Mouse (Mus musculus) G1E (cell line): ENCODE results near the gene Tmem39b. TPM values are rescaled to one million over a fixed set of nuclear protein-coding genes. Genes with fewer than 3 reads are reported as not detected.

Experiments used
- ATAC-seq: 2 replicates; pipeline ENCODE4 v1.8.0; 2016; ENCODE audit warnings: mild to moderate bottlenecking; ENCODE audit not compliant: insufficient number of reproducible peaks, poor library complexity, low FRiP score, severe bottlenecking; ENCODE audit errors: extremely low read depth
- DNase-seq: peaks from one replicate; pipeline ENCODE4 v3.0.0; 2012; ENCODE audit warnings: low spot score
- H3K27me3 ChIP-seq: 2 replicates; pipeline ENCODE4 v1.6.1; 2012; ENCODE audit warnings: mild to moderate bottlenecking, low read length, inconsistent platforms; ENCODE audit not compliant: insufficient read depth
- H3K36me3 ChIP-seq: replicated peaks from 2 replicates; pipeline ENCODE3; 2012; ENCODE audit warnings: mild to moderate bottlenecking, inconsistent platforms
- H3K4me1 ChIP-seq: 2 replicates; pipeline ENCODE4 v1.6.1; 2012; ENCODE audit warnings: low read depth, low read length, inconsistent platforms, mixed read lengths; ENCODE audit not compliant: insufficient read depth
- H3K4me3 ChIP-seq: 2 replicates; pipeline ENCODE4 v1.5.1; 2012; ENCODE audit warnings: low read depth, mild to moderate bottlenecking, inconsistent platforms, low read length, moderate library complexity, mixed read lengths
- H3K9me3 ChIP-seq: replicated peaks from 2 replicates; pipeline ENCODE4 v1.6.1; 2012; ENCODE audit warnings: inconsistent platforms
- CTCF ChIP-seq: IDR thresholded peaks from 2 replicates; pipeline ENCODE4 v1.5.1; 2012; ENCODE audit warnings: low read depth, low read length, inconsistent platforms, mixed read lengths
- GATA1 ChIP-seq: IDR thresholded peaks from 2 replicates; pipeline ENCODE4 v1.6.1; 2012; ENCODE audit warnings: borderline replicate concordance, low read length, inconsistent platforms, mixed read lengths
- GATA2 ChIP-seq: IDR thresholded peaks from 2 replicates; pipeline ENCODE4 v1.6.1; 2012; ENCODE audit warnings: low read depth, low read length, inconsistent platforms, borderline replicate concordance
- POLR2AphosphoS5 ChIP-seq: IDR thresholded peaks from 2 replicates; pipeline ENCODE4 v1.6.1; 2012; ENCODE audit warnings: low read depth, low read length, inconsistent platforms; ENCODE audit not compliant: insufficient replicate concordance
- TAL1 ChIP-seq: conservative IDR thresholded peaks from 2 replicates; pipeline ENCODE4 v1.6.1; 2012; ENCODE audit warnings: low read depth, low read length, inconsistent platforms, mixed read lengths
- polyA plus RNA-seq: library from polyadenylated mRNA; stranded (reverse); fragments of >175 nt; gene quantifications from 2 replicates; pipeline ENCODE4 v1.2.3, GENCODE M21; 2012
- total RNA-seq, 2 experiments: library from RNA; stranded (forward) in 1 of 2; stranded (reverse) in 1 of 2; fragments of 200-1000 nt in 1 of 2; fragments of >200 nt in 1 of 2; fragmentation: Nextera tagmentation in 1 of 2; gene quantifications; 2 replicates each; pipeline ENCODE4 v1.2.3; 2014 to 2017

The Tmem39b gene
- total and polyA plus RNA-seq, 3 experiments: 3.9 to 34.3 (median 18.3) TPM

DNA sequence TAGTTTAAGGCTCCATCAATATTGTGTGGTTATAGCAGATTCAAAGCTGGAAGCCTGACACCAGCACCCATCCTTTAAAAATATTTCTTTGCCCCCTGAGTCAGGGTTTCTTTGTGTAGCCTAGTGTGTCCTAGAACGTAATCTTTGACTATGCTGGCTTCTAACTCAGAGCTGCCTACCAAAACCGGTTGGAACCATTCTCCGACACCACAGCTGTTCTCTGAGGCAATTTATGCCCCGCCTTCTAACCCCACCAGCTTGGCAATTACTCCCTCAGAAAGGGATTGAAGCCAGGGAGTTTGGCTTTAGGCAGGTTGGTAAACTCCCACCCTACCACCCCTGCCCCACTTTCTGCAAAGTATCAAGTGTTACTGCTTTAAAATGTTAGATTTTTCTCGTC lies 54.9 kb downstream of the Tmem39b start:
- DNase-seq: no peak
- H3K4me3 ChIP-seq: peak overlapping the region; percentile 82; the same call in 1 of the 2 replicates
- H3K4me1 ChIP-seq: peaks cover 46% of the 10 kb centered on the region
- ATAC-seq: no peak
- no peaks in the 10 kb centered on the region for H3K27me3 ChIP-seq
- no peaks in the 10 kb centered on the region for H3K9me3 ChIP-seq
- H3K36me3 ChIP-seq: peaks cover 71% of the 10 kb centered on the region
- TF ChIP-seq TAL1: no peak

DNA sequence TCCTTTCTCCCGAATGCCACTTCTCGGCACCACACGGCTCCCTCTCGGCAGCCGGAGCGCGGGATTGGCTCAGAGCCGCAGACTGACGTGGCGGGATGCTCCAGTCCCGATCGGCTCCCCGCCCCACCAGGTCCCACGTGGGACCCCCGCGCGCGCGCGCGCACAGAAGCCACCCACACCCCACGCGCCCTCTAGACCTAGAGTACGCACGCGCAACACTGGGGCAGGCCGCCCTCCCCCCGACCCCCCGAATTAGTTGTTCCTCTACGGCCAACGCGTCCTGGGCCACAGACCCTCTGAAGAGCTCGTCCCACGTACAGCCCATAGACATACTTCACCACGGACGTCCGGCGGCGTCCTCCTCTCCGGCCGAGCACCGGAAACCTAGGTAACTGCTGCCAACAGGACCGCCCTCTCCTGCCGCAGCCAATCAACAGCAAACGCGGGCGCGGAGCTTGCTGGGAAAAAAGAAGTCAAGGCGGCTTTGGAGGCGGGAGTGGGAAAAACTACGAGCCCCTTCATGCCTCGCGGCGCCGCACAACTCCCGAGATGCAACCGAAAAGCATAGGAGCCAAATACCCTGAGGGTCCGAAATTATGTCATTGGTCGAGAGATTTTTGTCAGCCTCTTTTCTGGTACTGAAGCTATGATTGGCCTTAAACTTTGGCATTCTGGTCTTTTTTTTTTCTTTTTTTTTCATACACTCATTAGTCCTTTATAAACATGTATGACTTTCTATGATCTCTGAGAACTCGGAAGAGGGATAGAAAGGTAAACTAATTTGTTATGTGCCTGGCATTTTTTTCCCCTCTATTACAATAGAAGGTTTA lies 55.8 kb downstream of the Tmem39b start, which contains the start of gene Txlna:
TSS of gene Txlna (minus strand) at position 428 of the 830 bp plus-strand sequence.
- ATAC-seq (peak; percentile 86), DNase-seq (peak; percentile 99)
- Histone ChIP-seq H3K4me3 (peak within 1 kb of the TSS; percentile 82), H3K9me3 (no peaks in the 10 kb centered on the region), H3K36me3 (peaks cover 71% of the 10 kb centered on the region), H3K27me3 (no peaks in the 10 kb centered on the region), H3K4me1 (peaks cover 54% of the 10 kb centered on the region)
- TF ChIP-seq POLR2AphosphoS5 (no peak), GATA2 (no peak), GATA1 (no peak), TAL1 (no peak), CTCF (no peak)

DNA sequence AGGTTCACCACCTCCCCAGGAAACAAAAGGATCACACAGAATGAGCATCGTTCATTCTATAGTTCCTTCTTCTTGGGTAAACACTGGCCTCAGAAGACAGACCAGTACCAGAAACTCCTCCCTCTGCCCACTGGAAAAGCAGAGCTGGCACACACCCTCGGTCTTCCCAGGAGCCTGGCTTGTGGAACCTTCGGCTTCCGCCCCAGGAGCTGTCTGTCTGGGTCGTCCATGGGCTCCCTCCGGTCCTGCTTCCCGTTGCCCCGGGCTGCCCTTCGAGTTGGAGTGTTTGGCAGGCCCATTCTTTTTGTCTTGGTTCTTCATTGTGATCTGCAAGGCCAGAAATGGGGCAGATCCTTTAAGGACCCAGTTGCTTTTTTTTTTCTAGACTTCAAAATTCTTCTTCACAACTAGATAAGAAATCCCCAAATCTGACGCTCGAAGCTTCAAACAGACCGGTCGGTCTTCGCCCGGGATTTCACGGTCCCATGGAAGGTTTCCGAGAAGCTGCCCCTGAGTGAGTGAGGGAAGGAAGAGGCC lies 56.5 kb downstream of the Tmem39b start:
- DNase-seq (peak; percentile 27), ATAC-seq (no peak)
- H3K36me3 ChIP-seq: peaks cover 70% of the 10 kb centered on the region
- TF ChIP-seq GATA2: no peak
- no peak for TF ChIP-seq CTCF
- TF ChIP-seq POLR2AphosphoS5: no peak
- TF ChIP-seq GATA1: no peak
- TF ChIP-seq TAL1: no peak
- H3K9me3 ChIP-seq: no peaks in the 10 kb centered on the region
- peak overlapping the region; percentile 82 for H3K4me3 ChIP-seq
- no peaks in the 10 kb centered on the region for H3K27me3 ChIP-seq
- H3K4me1 ChIP-seq: peaks cover 57% of the 10 kb centered on the region

DNA sequence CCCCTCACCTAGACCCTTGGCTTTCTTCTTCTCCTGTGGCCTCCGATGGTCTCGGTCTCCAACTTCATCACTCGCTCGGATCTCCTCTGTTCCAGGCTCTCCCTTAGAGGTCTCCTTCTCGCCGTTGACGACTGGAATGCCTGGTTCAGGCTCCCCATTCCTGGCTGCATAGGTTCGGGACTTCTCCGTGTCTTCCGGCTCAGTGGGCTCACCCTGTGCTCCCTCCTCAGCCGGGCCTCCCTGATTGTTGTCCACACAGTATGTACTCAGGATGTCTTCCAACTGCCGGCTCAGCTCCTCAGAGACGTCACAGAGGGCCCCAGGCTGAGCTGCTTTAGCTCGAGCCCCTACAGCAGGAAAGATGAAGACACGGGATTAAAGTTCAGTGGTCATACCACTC lies 57.4 kb downstream of the Tmem39b start:
- no peak for ATAC-seq
- TF ChIP-seq CTCF (no peak), TAL1 (no peak), POLR2AphosphoS5 (no peak), GATA1 (no peak), GATA2 (no peak)
- DNase-seq: no peak
- no peaks in the 10 kb centered on the region for H3K9me3 ChIP-seq
- H3K4me1 ChIP-seq: peaks cover 67% of the 10 kb centered on the region
- H3K36me3 ChIP-seq: peaks cover 70% of the 10 kb centered on the region
- H3K27me3 ChIP-seq: no peaks in the 10 kb centered on the region
- peak overlapping the region; percentile 82; the same call in 1 of the 2 replicates for H3K4me3 ChIP-seq

DNA sequence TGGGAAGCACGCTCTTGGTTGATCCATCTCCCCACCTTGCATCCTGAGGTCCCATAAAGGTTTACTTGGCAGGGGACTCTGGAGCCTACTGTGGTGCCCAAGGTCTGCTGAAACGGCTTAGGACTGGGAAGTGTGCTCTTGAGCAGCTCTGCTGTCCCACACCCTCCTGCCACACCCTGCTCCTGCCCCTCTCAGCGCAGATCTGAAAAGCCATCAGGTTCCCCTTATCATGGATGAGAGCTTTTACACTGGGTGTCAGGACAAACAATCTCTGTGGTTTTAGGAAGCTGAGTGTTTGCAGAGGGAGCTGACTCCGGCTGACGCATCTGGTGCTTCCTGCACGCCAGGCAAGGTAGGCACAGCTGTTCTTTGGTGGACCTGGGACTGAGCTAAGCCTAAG lies 62.8 kb downstream of the Tmem39b start:
- Histone ChIP-seq H3K27me3 (no peaks in the 10 kb centered on the region), H3K9me3 (no peaks in the 10 kb centered on the region), H3K36me3 (peaks cover 94% of the 10 kb centered on the region), H3K4me3 (peak overlapping the region; percentile 56; the same call in 1 of the 2 replicates), H3K4me1 (peaks cover 65% of the 10 kb centered on the region)
- peak; percentile 56 for DNase-seq
- ATAC-seq: peak; percentile 15; the same call in 1 of the 2 replicates
- TF ChIP-seq GATA2 (no peak), TAL1 (no peak), CTCF (no peak), POLR2AphosphoS5 (no peak), GATA1 (no peak)

DNA sequence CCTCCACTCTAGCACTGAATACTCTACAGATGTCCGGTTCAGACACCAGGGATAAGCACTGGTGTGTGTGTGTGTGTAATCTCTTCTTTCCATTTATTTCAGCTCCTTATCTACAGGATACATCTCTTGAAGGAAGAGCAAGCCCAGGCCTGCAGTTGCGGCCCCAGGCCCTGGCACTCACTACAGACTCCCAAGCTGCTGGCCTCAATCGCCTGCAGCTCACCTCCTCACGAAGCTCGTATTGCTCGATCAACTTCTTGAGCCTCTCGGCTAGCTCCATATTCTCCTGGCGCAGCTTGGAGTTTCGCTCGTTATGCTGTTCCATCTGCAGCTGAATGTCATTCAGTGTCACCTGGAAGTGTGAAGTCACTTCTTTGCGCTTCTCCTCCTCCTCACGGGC lies 64.8 kb downstream of the Tmem39b start:
- no peaks in the 10 kb centered on the region; the same call in 1 of the 2 replicates for H3K27me3 ChIP-seq
- H3K4me3 ChIP-seq: no peak overlapping the region
- peaks cover 57% of the 10 kb centered on the region for H3K4me1 ChIP-seq
- DNase-seq (no peak), ATAC-seq (0 out of 2 replicates have a peak, but pooled peaks have one; percentile 4)
- H3K36me3 ChIP-seq: peaks cover 97% of the 10 kb centered on the region
- no peaks in the 10 kb centered on the region for H3K9me3 ChIP-seq
- TF ChIP-seq GATA1: no peak
- TF ChIP-seq CTCF: no peak
- no peak for TF ChIP-seq TAL1
- no peak for TF ChIP-seq POLR2AphosphoS5
